Mouse (Mus musculus) cerebellum, adult 11 months (tissue): ENCODE measurements around the gene Nrg4.
"Not testable (repeated sequence)": the region's sequence is repeated elsewhere in the genome, so short reads cannot be mapped to it uniquely, and the experiment has no call there.

Experiments
- DNase-seq: peaks from one replicate; pipeline ENCODE4 v3.0.0; 2022

Nrg4 gene

GRCm38 (mm10) chr9:55248465-55248864 lies 78.2 kb downstream of the Nrg4 start:
- DNase-seq, result no peak

- DNase-seq, result no peak
Measured at GRCm38 (mm10) chr9:55246918-55247317, 79.7 kb downstream of the Nrg4 start.

- no peak for DNase-seq
Measured at GRCm38 (mm10) chr9:55246440-55246839, 80.2 kb downstream of the Nrg4 start.

GRCm38 (mm10) chr9:55245057-55245750 lies 81.4 kb downstream of the Nrg4 start:
- not testable (repeated sequence) for DNase-seq

- DNase-seq, result no peak
Measured at GRCm38 (mm10) chr9:55244079-55244478, 82.6 kb downstream of the Nrg4 start.

- no peak for DNase-seq
Measured at GRCm38 (mm10) chr9:55243280-55243679, 83.4 kb downstream of the Nrg4 start.

- DNase-seq, result no peak
Measured at GRCm38 (mm10) chr9:55241863-55242685, 84.6 kb downstream of the Nrg4 start.

- DNase-seq, result no peak
Measured at GRCm38 (mm10) chr9:55240852-55241251, 85.8 kb downstream of the Nrg4 start.

GRCm38 (mm10) chr9:55236235-55237165 lies 90.1 kb downstream of the Nrg4 start:
- DNase-seq, result no peak

- DNase-seq, result not testable (repeated sequence)
Measured at GRCm38 (mm10) chr9:55233076-55233475, 93.6 kb downstream of the Nrg4 start.

- no peak for DNase-seq
Measured at GRCm38 (mm10) chr9:55232586-55232985, 94.1 kb downstream of the Nrg4 start.

GRCm38 (mm10) chr9:55232110-55232509 lies 94.5 kb downstream of the Nrg4 start:
- no peak for DNase-seq

- DNase-seq, result peak; percentile 60
Measured at GRCm38 (mm10) chr9:55231544-55231943, 95.1 kb downstream of the Nrg4 start.

GRCm38 (mm10) chr9:55229010-55229409 lies 97.6 kb downstream of the Nrg4 start:
- DNase-seq, result no peak

- DNase-seq, result no peak
Measured at GRCm38 (mm10) chr9:55228149-55228548, 98.5 kb downstream of the Nrg4 start.

GRCm38 (mm10) chr9:55226251-55226650 lies 100.4 kb downstream of the Nrg4 start:
- DNase-seq, result no peak

GRCm38 (mm10) chr9:55225165-55225737 lies 101.4 kb downstream of the Nrg4 start:
- DNase-seq, result no peak

- DNase-seq, result no peak
Measured at GRCm38 (mm10) chr9:55217381-55217780, 109.3 kb downstream of the Nrg4 start.

- DNase-seq, result no peak
Measured at GRCm38 (mm10) chr9:55216078-55216477, 110.6 kb downstream of the Nrg4 start.

- DNase-seq, result no peak
Measured at GRCm38 (mm10) chr9:55215648-55216047, 111.0 kb downstream of the Nrg4 start.

GRCm38 (mm10) chr9:55215056-55215455 lies 111.6 kb downstream of the Nrg4 start:
- no peak for DNase-seq

- DNase-seq, result no peak
Measured at GRCm38 (mm10) chr9:55213396-55213795, 113.2 kb downstream of the Nrg4 start.

GRCm38 (mm10) chr9:55211611-55212010 lies 115.0 kb downstream of the Nrg4 start:
- no peak for DNase-seq
